Mouse (Mus musculus) left cerebral cortex, adult 11 months (tissue): ENCODE results near the gene Rnaset2b.
"Not testable (repeated sequence)": the region's sequence is repeated elsewhere in the genome, so short reads cannot be mapped to it uniquely, and the experiment has no call there.

Experiments used
- DNase-seq: peaks from one replicate; pipeline ENCODE4 v3.0.0; 2022; ENCODE audit warnings: low spot score

Rnaset2b gene

GRCm38 (mm10) chr17:6980144-6980543, 9.7 kb downstream of the Rnaset2b start:
- DNase-seq, result not testable (repeated sequence)

GRCm38 (mm10) chr17:6986118-6986517, 15.7 kb downstream of the Rnaset2b start:
- DNase-seq, result not testable (repeated sequence)

- not testable (repeated sequence) for DNase-seq
These were observed 25.1 kb downstream of the Rnaset2b start for GRCm38 (mm10) chr17:6995504-6995903.

- not testable (repeated sequence) for DNase-seq
These were observed 26.4 kb downstream of the Rnaset2b start for GRCm38 (mm10) chr17:6996826-6997225.

GRCm38 (mm10) chr17:6997778-6998490, 27.5 kb downstream of the Rnaset2b start:
- DNase-seq, result not testable (repeated sequence)

DNA sequence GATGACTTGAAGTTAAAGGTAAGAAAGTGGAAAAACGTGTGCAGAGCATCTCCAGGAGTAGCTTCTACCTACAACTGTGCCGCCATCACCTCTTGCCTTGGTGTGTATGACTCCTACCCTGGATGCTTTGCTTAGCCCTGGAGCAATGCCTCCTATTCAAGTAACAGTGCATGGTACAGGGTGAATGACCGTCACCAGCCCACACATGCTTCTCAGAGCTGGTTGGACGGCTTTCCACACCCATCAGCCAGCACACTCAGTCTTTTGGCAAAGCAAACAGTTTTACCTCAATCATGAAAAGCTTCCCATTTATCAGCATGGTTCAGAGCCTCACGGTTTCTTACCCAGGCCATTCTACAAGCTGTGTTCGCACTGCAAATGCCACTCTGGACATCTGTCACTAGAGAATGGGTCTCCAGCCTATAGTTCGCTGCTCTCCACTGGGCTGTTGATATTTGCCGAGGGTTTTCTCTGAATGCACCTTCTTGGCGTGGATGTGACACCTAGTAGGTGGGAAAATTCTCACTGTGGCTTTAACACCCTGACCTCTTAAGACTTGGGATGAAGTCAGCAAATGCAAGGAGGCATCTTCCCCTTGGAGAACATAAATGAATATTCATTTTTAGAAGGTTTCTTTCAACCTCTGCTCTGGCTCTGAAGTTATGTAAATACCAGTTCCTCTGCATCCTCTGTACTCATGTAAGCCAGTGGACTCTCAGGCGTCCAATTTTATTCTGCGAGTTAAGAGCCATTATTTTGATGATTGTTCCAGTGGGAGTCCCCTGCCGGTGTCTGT, 31.6 kb downstream of the Rnaset2b start:
- not testable (repeated sequence) for DNase-seq

DNA sequence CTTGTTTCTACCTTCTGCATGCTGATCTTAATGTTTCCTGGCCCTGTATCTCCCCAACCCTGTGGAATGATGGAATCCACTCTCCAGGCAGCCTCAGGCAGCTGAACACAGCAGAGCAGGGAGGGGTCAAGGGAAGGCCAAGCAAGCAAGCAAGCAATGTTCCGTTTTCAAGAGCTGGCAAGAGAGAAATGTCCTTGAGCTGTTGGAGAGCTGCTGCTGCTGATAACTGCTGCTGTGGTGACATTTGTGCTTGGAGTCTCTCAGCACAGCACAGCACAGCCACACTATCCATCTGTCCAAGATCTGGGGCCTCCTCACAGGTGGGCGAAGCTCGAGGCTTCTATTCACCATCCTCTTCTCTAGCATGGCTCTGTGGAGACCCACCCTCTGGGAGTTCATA, 33.0 kb downstream of the Rnaset2b start:
- DNase-seq, result not testable (repeated sequence)

DNA sequence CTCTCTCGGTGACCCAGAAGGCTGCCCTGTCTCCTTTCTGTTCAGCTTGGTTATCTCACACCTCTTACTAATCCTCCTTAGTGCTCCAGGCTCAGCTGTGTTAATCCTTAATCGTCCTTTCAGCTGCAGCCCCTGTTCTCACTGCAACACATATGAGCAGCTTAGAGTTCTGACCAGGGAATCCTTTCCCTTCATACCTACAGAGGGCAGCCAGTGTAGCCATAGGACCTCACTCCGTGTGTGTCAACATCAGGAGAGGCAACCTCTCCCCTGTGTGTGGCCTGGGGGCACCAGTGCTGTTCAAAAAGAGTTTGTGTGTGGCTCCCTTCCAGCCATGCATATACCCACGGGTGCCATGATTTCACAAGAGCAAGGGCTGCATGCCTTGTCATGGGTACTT, 35.2 kb downstream of the Rnaset2b start:
- not testable (repeated sequence) for DNase-seq

- DNase-seq, result not testable (repeated sequence)
These were observed 38.5 kb downstream of the Rnaset2b start for GRCm38 (mm10) chr17:7008885-7009284.

DNA sequence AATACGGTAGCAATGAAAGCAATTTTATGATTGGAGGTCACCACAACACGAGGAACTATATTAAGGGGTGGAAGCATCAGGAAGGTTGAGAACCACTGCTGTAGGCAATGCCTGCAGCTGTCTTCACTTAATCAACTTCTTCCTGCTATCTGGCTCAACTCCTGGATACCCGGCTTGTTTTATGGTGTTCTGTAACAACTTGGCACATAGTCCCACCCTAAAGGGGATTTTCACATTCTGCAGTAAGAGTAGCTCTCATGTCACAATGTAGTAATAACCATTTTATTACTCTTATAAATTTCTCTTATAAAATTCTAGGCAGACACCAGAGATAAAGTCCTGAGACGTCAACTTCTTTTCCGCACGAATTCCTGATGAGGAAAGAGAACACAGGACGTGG, 39.0 kb downstream of the Rnaset2b start:
- DNase-seq, result not testable (repeated sequence)

GRCm38 (mm10) chr17:7009901-7010300, 39.5 kb downstream of the Rnaset2b start:
- not testable (repeated sequence) for DNase-seq

DNA sequence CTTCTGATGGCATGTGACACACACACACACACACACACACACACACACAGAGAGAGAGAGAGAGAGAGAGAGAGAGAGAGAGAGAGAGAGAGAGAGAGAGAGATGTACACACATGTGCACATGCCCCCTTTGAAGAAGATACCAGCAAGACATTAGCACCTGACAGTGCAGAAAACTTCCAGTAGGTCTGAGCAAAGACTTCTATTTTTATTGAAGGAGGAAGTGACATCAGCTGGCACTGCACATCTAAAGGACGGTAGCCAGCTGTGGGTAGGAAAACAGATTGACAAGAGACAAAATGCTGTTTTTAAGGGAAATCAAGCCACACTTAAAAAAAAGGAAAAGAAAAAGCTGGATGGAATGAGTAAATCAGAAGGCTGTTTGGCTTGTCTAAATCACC, 43.8 kb downstream of the Rnaset2b start:
- DNase-seq, result not testable (repeated sequence)

- DNase-seq, result peak; percentile 19
These were observed 54.8 kb downstream of the Rnaset2b start, which contains the start of gene Gm1604a for GRCm38 (mm10) chr17:7025257-7025656. Gm1604a (plus strand) TSS chr17:7025568.

GRCm38 (mm10) chr17:7025764-7026346, 55.4 kb downstream of the Rnaset2b start:
- DNase-seq, result not testable (repeated sequence)

GRCm38 (mm10) chr17:7030204-7030603, 59.8 kb downstream of the Rnaset2b start:
- DNase-seq, result not testable (repeated sequence)

GRCm38 (mm10) chr17:7030622-7031174, 60.3 kb downstream of the Rnaset2b start:
- DNase-seq, result not testable (repeated sequence)

GRCm38 (mm10) chr17:7033192-7034166, 63.0 kb downstream of the Rnaset2b start:
- DNase-seq, result not testable (repeated sequence)
